Mouse (Mus musculus): ENCODE measurements around the gene Cacnb1.

Gene Cacnb1

GRCm38 (mm10) chr11:97986738-97987465, 35.9 kb downstream of the Cacnb1 start:
- DNase-seq (ENCODE audit: low spot score in 2 of 2): no peak

- no peak for DNase-seq (ENCODE audit: low spot score in 2 of 2)
Observed at GRCm38 (mm10) chr11:97985727-97986677, 36.8 kb downstream of the Cacnb1 start, which contains the start of gene Plxdc1. Gene Plxdc1, minus strand, starts transcription at chr11:97986444.

- no peak for DNase-seq (ENCODE audit: low spot score in 2 of 2)
Observed at GRCm38 (mm10) chr11:97983983-97984382, 38.9 kb downstream of the Cacnb1 start.

- DNase-seq (ENCODE audit: low spot score in 2 of 2): no peak
Observed at GRCm38 (mm10) chr11:97983506-97983905, 39.3 kb downstream of the Cacnb1 start.

- no peak for DNase-seq (ENCODE audit: low spot score in 2 of 2)
Observed at GRCm38 (mm10) chr11:97982721-97983120, 40.1 kb downstream of the Cacnb1 start.

GRCm38 (mm10) chr11:97980531-97980966, 42.3 kb downstream of the Cacnb1 start:
- peak in 1 of 2 experiments; percentile 48 for DNase-seq (ENCODE audit: low spot score in 2 of 2)

- DNase-seq (ENCODE audit: low spot score in 2 of 2): no peak
Observed at GRCm38 (mm10) chr11:97979824-97980495, 42.9 kb downstream of the Cacnb1 start.

GRCm38 (mm10) chr11:97978392-97978791, 44.4 kb downstream of the Cacnb1 start:
- no peak for DNase-seq (ENCODE audit: low spot score in 2 of 2)

- DNase-seq (ENCODE audit: low spot score in 2 of 2): no peak
Observed at GRCm38 (mm10) chr11:97977797-97978196, 45.0 kb downstream of the Cacnb1 start.

GRCm38 (mm10) chr11:97974746-97975145, 48.1 kb downstream of the Cacnb1 start:
- DNase-seq (ENCODE audit: low spot score in 2 of 2): no peak

GRCm38 (mm10) chr11:97974141-97974540, 48.7 kb downstream of the Cacnb1 start:
- no peak for DNase-seq (ENCODE audit: low spot score in 2 of 2)

GRCm38 (mm10) chr11:97972434-97972833, 50.4 kb downstream of the Cacnb1 start:
- no peak for DNase-seq (ENCODE audit: low spot score in 2 of 2)

GRCm38 (mm10) chr11:97971232-97971631, 51.6 kb downstream of the Cacnb1 start:
- peak; percentile 64 to 78 for DNase-seq (ENCODE audit: low spot score in 2 of 2)

- no peak for DNase-seq (ENCODE audit: low spot score in 2 of 2)
Observed at GRCm38 (mm10) chr11:97970771-97971170, 52.1 kb downstream of the Cacnb1 start.

GRCm38 (mm10) chr11:97968385-97968784, 54.4 kb downstream of the Cacnb1 start:
- DNase-seq (ENCODE audit: low spot score in 2 of 2): no peak

- no peak for DNase-seq (ENCODE audit: low spot score in 2 of 2)
Observed at GRCm38 (mm10) chr11:97967114-97967513, 55.7 kb downstream of the Cacnb1 start.

GRCm38 (mm10) chr11:97960907-97961306, 61.9 kb downstream of the Cacnb1 start:
- no peak for DNase-seq (ENCODE audit: low spot score in 2 of 2)

- DNase-seq (ENCODE audit: low spot score in 2 of 2): no peak
Observed at GRCm38 (mm10) chr11:97959300-97959680, 63.5 kb downstream of the Cacnb1 start.

GRCm38 (mm10) chr11:97958641-97959299, 64.1 kb downstream of the Cacnb1 start:
- no peak for DNase-seq (ENCODE audit: low spot score in 2 of 2)

GRCm38 (mm10) chr11:97956905-97957560, 65.8 kb downstream of the Cacnb1 start:
- no peak for DNase-seq (ENCODE audit: low spot score in 2 of 2)

GRCm38 (mm10) chr11:97955915-97956314, 66.9 kb downstream of the Cacnb1 start:
- no peak for DNase-seq (ENCODE audit: low spot score in 2 of 2)
